Mouse (Mus musculus): ENCODE measurements at regions not wholly inside any gene's neighbourhood (a gene's known extent, or its start where the extent isn't known, plus 50 kb on each side); places are given as distances from the start of the nearest gene placed in this dataset.

DNA sequence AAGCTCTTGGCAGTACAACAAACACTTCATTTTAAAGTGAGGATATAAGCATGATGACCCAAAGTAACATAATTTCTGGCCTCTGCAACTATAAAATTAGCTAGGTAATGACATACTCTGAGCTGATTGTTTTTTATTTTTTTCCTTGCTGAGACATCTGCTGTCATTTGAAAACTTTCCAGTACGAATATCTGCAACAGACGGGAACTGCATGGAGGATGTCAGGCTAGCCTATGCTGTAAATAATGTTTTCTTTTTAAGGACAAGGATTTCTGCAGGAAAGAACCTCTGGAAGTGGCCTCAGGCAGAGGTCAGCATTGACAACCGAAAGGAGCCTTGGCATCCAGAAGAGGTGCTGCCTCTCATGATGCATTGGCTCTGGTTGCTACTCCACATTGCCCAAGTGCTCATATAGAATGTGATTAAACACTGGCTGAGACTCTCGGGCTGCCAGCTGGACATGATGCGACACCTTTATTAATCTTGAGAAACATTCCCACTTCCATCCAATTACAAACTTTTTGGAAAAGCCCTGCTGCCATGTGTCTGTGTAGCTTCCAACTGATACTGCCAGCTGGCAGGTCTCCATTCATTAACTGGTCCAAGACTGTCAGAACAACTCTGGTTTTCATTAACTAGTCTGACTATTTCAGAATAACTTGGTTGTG is 837.9 kb downstream of the Ryr2 start:
- no peaks in the 10 kb centered on the region for H3K27me3 ChIP-seq (ENCODE audit: control insufficient read depth, insufficient read depth, insufficient read length)
- H3K4me2 ChIP-seq (ENCODE audit: low read depth) = no peak overlapping the region
- H3K79me2 ChIP-seq (ENCODE audit: control insufficient read depth, insufficient read depth) = no peaks in the 10 kb centered on the region
- no peak overlapping the region for H3ac ChIP-seq (ENCODE audit: control insufficient read depth, insufficient read length)
- H3K36me3 ChIP-seq (ENCODE audit: control insufficient read depth, insufficient read depth) = no peaks in the 10 kb centered on the region
- TF ChIP-seq MYOG (IDR thresholded peaks at IDR 0.05; ENCODE audit: control insufficient read depth in 1 of 3, insufficient read depth in 1 of 3, insufficient read length in 2 of 3, low read depth in 2 of 3) (no peak), TCF12 (IDR thresholded peaks at IDR 0.05; ENCODE audit: insufficient read depth, poor library complexity, severe bottlenecking) (no peak), MAX (IDR thresholded peaks at IDR 0.05; ENCODE audit: low read depth) (no peak), SRF (IDR thresholded peaks at IDR 0.05; ENCODE audit: control insufficient read depth, insufficient read length, low read depth) (no peak), POLR2A (IDR thresholded peaks at IDR 0.05; ENCODE audit: insufficient read length, low read depth) (no peak), TCF3 (IDR thresholded peaks at IDR 0.05; ENCODE audit: insufficient read length, low read depth) (no peak), POLR2AphosphoS2 (IDR thresholded peaks at IDR 0.05; ENCODE audit: insufficient read length, low read depth) (no peak), REST (IDR thresholded peaks at IDR 0.05; ENCODE audit: insufficient read depth, insufficient read length) (no peak), USF1 (IDR thresholded peaks at IDR 0.05; ENCODE audit: low read depth) (no peak), CEBPB (IDR thresholded peaks at IDR 0.05; ENCODE audit: insufficient read depth, poor library complexity, severe bottlenecking) (no peak), MYOD1 (IDR thresholded peaks at IDR 0.05; ENCODE audit: control insufficient read depth in 1 of 3, insufficient read length in 2 of 3, low read depth in 2 of 3) (no peak), E2F4 (IDR thresholded peaks at IDR 0.05; ENCODE audit: insufficient read depth) (no peak)
- no peak overlapping the region for H3K4me3 ChIP-seq

GRCm38 (mm10) chr13:11247541-11247940 is 859.2 kb downstream of the Ryr2 start:
- no peak overlapping the region for H3ac ChIP-seq (ENCODE audit: control insufficient read depth, insufficient read length)
- TF ChIP-seq E2F4 (IDR thresholded peaks at IDR 0.05; ENCODE audit: insufficient read depth) = no peak
- peak; percentile 19 for TF ChIP-seq REST (IDR thresholded peaks at IDR 0.05; ENCODE audit: insufficient read depth, insufficient read length)
- no peak overlapping the region for H3K4me3 ChIP-seq
- no peak overlapping the region for H3K4me2 ChIP-seq (ENCODE audit: low read depth)
- H3K27me3 ChIP-seq (ENCODE audit: control insufficient read depth, insufficient read depth, insufficient read length) = no peaks in the 10 kb centered on the region
- H3K36me3 ChIP-seq (ENCODE audit: control insufficient read depth, insufficient read depth) = no peaks in the 10 kb centered on the region
- no peaks in the 10 kb centered on the region for H3K79me2 ChIP-seq (ENCODE audit: control insufficient read depth, insufficient read depth)

GRCm38 (mm10) chr13:11216671-11217330 is 856.2 kb upstream of the Chrm3 start:
- Histone ChIP-seq H3K79me2 (ENCODE audit: control insufficient read depth, insufficient read depth) (no peaks in the 10 kb centered on the region), H3K36me3 (ENCODE audit: control insufficient read depth, insufficient read depth) (no peaks in the 10 kb centered on the region), H3K4me2 (ENCODE audit: low read depth) (no peak overlapping the region), H3K27me3 (ENCODE audit: control insufficient read depth, insufficient read depth, insufficient read length) (no peaks in the 10 kb centered on the region), H3ac (ENCODE audit: control insufficient read depth, insufficient read length) (no peak overlapping the region), H3K4me3 (no peak overlapping the region)
- TF ChIP-seq REST (IDR thresholded peaks at IDR 0.05; ENCODE audit: insufficient read depth, insufficient read length) (no peak), TCF12 (IDR thresholded peaks at IDR 0.05; ENCODE audit: insufficient read depth, poor library complexity, severe bottlenecking) (no peak), TCF3 (IDR thresholded peaks at IDR 0.05; ENCODE audit: insufficient read length, low read depth) (no peak), POLR2AphosphoS2 (IDR thresholded peaks at IDR 0.05; ENCODE audit: insufficient read length, low read depth) (no peak), SRF (IDR thresholded peaks at IDR 0.05; ENCODE audit: control insufficient read depth, insufficient read length, low read depth) (no peak), MYOG (IDR thresholded peaks at IDR 0.05; ENCODE audit: control insufficient read depth in 1 of 3, insufficient read depth in 1 of 3, insufficient read length in 2 of 3, low read depth in 2 of 3) (no peak), POLR2A (IDR thresholded peaks at IDR 0.05; ENCODE audit: insufficient read length, low read depth) (no peak), MAX (IDR thresholded peaks at IDR 0.05; ENCODE audit: low read depth) (no peak), CEBPB (IDR thresholded peaks at IDR 0.05; ENCODE audit: insufficient read depth, poor library complexity, severe bottlenecking) (no peak), USF1 (IDR thresholded peaks at IDR 0.05; ENCODE audit: low read depth) (no peak), MYOD1 (IDR thresholded peaks at IDR 0.05; ENCODE audit: control insufficient read depth in 1 of 3, insufficient read length in 2 of 3, low read depth in 2 of 3) (no peak), E2F4 (IDR thresholded peaks at IDR 0.05; ENCODE audit: insufficient read depth) (no peak)

GRCm38 (mm10) chr13:11210109-11210508 is 849.5 kb upstream of the Chrm3 start:
- H3K4me2 ChIP-seq (ENCODE audit: low read depth) = no peak overlapping the region
- no peak overlapping the region for H3K4me3 ChIP-seq
- H3K79me2 ChIP-seq (ENCODE audit: control insufficient read depth, insufficient read depth) = no peaks in the 10 kb centered on the region
- H3ac ChIP-seq (ENCODE audit: control insufficient read depth, insufficient read length) = no peak overlapping the region
- TF ChIP-seq E2F4 (IDR thresholded peaks at IDR 0.05; ENCODE audit: insufficient read depth) = no peak
- no peak for TF ChIP-seq REST (IDR thresholded peaks at IDR 0.05; ENCODE audit: insufficient read depth, insufficient read length)
- TF ChIP-seq USF1 (IDR thresholded peaks at IDR 0.05; ENCODE audit: low read depth) = no peak
- TF ChIP-seq CEBPB (IDR thresholded peaks at IDR 0.05; ENCODE audit: insufficient read depth, poor library complexity, severe bottlenecking) = no peak
- TF ChIP-seq TCF12 (IDR thresholded peaks at IDR 0.05; ENCODE audit: insufficient read depth, poor library complexity, severe bottlenecking) = no peak
- no peak for TF ChIP-seq MYOG (IDR thresholded peaks at IDR 0.05; ENCODE audit: control insufficient read depth in 1 of 3, insufficient read depth in 1 of 3, insufficient read length in 2 of 3, low read depth in 2 of 3)
- no peak for TF ChIP-seq TCF3 (IDR thresholded peaks at IDR 0.05; ENCODE audit: insufficient read length, low read depth)
- TF ChIP-seq MYOD1 (IDR thresholded peaks at IDR 0.05; ENCODE audit: control insufficient read depth in 1 of 3, insufficient read length in 2 of 3, low read depth in 2 of 3) = no peak
- no peak for TF ChIP-seq POLR2A (IDR thresholded peaks at IDR 0.05; ENCODE audit: insufficient read length, low read depth)
- TF ChIP-seq POLR2AphosphoS2 (IDR thresholded peaks at IDR 0.05; ENCODE audit: insufficient read length, low read depth) = no peak
- TF ChIP-seq SRF (IDR thresholded peaks at IDR 0.05; ENCODE audit: control insufficient read depth, insufficient read length, low read depth) = no peak
- TF ChIP-seq MAX (IDR thresholded peaks at IDR 0.05; ENCODE audit: low read depth) = no peak
- H3K36me3 ChIP-seq (ENCODE audit: control insufficient read depth, insufficient read depth) = no peaks in the 10 kb centered on the region
- no peaks in the 10 kb centered on the region for H3K27me3 ChIP-seq (ENCODE audit: control insufficient read depth, insufficient read depth, insufficient read length)
